Mouse (Mus musculus): ENCODE measurements around the gene 9230102O04Rik. TPM values are rescaled to one million over a fixed set of nuclear protein-coding genes. Genes with fewer than 3 reads are reported as not detected.

9230102O04Rik gene
- polyA plus RNA-seq, 1 experiment from 2014 or later = not detected

DNA sequence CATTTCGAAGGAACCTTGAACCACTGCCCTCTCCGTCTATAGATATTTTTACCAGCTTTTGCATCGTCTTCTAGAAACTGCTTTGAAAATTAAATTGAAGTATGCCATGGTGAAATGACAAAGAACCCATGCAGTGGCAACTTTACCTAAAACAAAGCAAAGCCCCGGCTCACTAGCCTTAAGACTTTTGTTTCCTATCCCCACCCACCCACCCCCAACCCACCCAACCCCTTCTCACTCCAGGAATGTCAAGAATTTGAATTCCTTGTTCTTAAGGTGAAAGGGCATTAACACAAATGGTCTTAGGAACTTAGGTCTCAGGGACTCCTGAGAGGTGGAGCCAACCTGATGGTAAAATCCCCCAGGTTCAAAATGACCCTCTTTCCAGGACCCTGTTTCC is 33.5 kb downstream of the 9230102O04Rik start:
- Histone ChIP-seq H3K27me3 (ENCODE audit: control insufficient read depth, insufficient read depth, low read depth, low read length) (no peaks in the 10 kb centered on the region), H3K27ac (ENCODE audit: low read length) (no peak overlapping the region), H3K9me3 (ENCODE audit: control insufficient read depth, low read length) (no peaks in the 10 kb centered on the region), H3K9ac (ENCODE audit: low read length) (no peak overlapping the region), H3K4me2 (ENCODE audit: low read depth, low read length) (no peak overlapping the region), H3K4me3 (ENCODE audit: low read length) (no peak overlapping the region), H3K4me1 (replicated peaks; ENCODE audit: control insufficient read depth, insufficient read depth, low read length) (no peaks in the 10 kb centered on the region), H3K36me3 (ENCODE audit: control insufficient read depth, insufficient read depth, low read length) (no peaks in the 10 kb centered on the region)
- WGBS = 46% methylated on average over 4 of the region's 4 CpGs
- no peak for ATAC-seq (ENCODE audit: low read depth)

DNA sequence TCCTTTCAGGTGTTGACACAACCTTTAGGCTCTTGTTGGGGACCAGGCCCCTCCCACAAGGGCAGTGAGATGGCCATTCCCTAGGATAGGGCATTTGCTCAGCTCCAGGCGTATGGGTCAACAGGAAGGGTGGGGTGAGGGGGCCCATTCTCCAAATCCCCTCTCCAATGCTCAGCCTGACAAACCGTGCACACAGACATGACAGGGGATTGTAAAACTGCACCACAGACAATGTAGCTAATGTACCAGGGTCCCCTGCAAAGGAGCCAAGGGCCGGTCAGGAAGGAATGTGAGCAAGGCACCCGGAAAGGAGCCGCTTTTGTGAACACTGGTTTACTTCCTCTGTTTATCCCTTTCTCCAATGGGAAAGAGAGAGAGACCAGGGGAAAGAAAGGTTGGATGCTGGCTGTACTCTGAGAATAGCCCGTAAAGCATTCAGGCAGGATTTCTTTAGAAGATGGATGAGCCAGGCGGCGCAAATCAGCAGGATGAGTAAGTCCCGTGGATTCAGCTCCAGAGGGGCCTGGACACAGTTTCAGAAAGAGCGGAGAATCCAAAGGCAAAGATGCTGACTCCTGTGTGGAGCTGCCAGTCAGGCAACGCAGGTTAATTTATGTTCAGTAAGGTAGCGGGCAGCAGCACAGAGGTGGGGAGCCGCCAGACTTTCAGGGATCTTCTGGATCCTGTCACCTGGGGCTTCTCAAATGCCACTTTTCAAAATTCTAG is 36.3 kb downstream of the 9230102O04Rik start:
- Histone ChIP-seq H3K4me2 (ENCODE audit: low read depth, low read length) (no peak overlapping the region), H3K36me3 (ENCODE audit: control insufficient read depth, insufficient read depth, low read length) (no peaks in the 10 kb centered on the region), H3K27ac (ENCODE audit: low read length) (no peak overlapping the region), H3K4me3 (ENCODE audit: low read length) (no peak overlapping the region), H3K9me3 (ENCODE audit: control insufficient read depth, low read length) (no peaks in the 10 kb centered on the region), H3K4me1 (replicated peaks; ENCODE audit: control insufficient read depth, insufficient read depth, low read length) (no peaks in the 10 kb centered on the region), H3K9ac (ENCODE audit: low read length) (no peak overlapping the region), H3K27me3 (ENCODE audit: control insufficient read depth, insufficient read depth, low read depth, low read length) (no peaks in the 10 kb centered on the region)
- 39% methylated on average over 13 of the region's 13 CpGs for WGBS
- ATAC-seq (ENCODE audit: low read depth) = peak; percentile 69

DNA sequence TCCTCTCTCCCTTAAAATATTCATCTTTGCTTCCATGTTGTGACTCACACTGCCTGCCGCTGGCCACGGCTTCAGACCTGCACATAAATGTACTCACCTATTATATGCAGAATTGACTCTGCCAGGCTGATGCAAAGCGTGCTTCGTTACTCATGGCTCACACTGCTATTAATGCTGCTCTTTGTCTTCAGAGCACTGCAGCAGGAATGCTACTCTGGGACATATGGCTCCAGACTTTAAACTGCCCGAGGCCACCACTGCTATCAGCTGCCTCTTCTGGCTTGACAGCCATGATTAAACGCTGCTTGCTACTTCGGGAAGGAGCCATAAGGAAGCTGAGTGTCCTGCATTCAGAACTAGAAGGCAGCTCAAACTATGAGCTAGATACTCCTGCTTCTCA is 54.1 kb downstream of the 9230102O04Rik start:
- no peak overlapping the region for H3K4me2 ChIP-seq (ENCODE audit: low read depth, low read length)
- no peak overlapping the region for H3K4me3 ChIP-seq (ENCODE audit: low read length)
- no peak for ATAC-seq (ENCODE audit: low read depth)
- H3K27ac ChIP-seq (ENCODE audit: low read length) = no peak overlapping the region
- H3K9ac ChIP-seq (ENCODE audit: low read length) = no peak overlapping the region
- H3K36me3 ChIP-seq (ENCODE audit: control insufficient read depth, insufficient read depth, low read length) = no peaks in the 10 kb centered on the region
- 51% methylated on average over 7 of the region's 7 CpGs for WGBS
- H3K27me3 ChIP-seq (ENCODE audit: control insufficient read depth, insufficient read depth, low read depth, low read length) = no peaks in the 10 kb centered on the region
- no peaks in the 10 kb centered on the region for H3K9me3 ChIP-seq (ENCODE audit: control insufficient read depth, low read length)
- H3K4me1 ChIP-seq (replicated peaks; ENCODE audit: control insufficient read depth, insufficient read depth, low read length) = no peaks in the 10 kb centered on the region

DNA sequence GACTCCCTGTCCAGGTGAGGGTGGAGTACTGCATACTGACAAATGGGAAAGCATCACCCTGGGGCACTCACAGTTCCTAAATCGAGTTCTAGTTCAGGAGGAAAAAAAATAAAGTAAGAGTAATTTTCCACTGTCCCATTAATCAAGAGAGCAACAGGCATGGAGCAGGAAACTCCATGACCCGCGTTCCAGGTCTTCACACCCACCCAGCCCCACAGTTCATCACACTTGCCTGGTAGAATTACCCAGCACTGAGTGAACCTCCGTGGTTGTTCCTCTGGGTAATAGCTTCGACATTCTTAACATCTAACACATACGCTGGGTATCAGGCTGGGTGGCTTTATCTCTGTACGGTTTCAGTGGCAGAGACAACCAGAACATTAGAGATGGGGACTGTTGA is 55.6 kb downstream of the 9230102O04Rik start:
- H3K4me2 ChIP-seq (ENCODE audit: low read depth, low read length) = no peak overlapping the region
- H3K9ac ChIP-seq (ENCODE audit: low read length) = no peak overlapping the region
- no peak overlapping the region for H3K27ac ChIP-seq (ENCODE audit: low read length)
- no peak overlapping the region for H3K4me3 ChIP-seq (ENCODE audit: low read length)
- WGBS = 63% methylated on average over 7 of the region's 7 CpGs
- H3K36me3 ChIP-seq (ENCODE audit: control insufficient read depth, insufficient read depth, low read length) = no peaks in the 10 kb centered on the region
- no peak for ATAC-seq (ENCODE audit: low read depth)
- no peaks in the 10 kb centered on the region for H3K27me3 ChIP-seq (ENCODE audit: control insufficient read depth, insufficient read depth, low read depth, low read length)
- no peaks in the 10 kb centered on the region for H3K4me1 ChIP-seq (replicated peaks; ENCODE audit: control insufficient read depth, insufficient read depth, low read length)
- no peaks in the 10 kb centered on the region for H3K9me3 ChIP-seq (ENCODE audit: control insufficient read depth, low read length)

Other genes starting within 250 kb of the 9230102O04Rik start
- not detected in 2 replicates for gene 4930412O13Rik, start 8.3 kb downstream of the 9230102O04Rik start, polyA plus RNA-seq (2015; fragmentation: Nextera tagmentation; extraction: Ambion mirVana)
- gene Gata3, start 494 bp upstream of the 9230102O04Rik start, polyA plus RNA-seq (2015; fragmentation: Nextera tagmentation; extraction: Ambion mirVana) = 5.0 and 5.4 TPM in 2 replicates
- gene Taf3, start 159.1 kb upstream of the 9230102O04Rik start, polyA plus RNA-seq (2015; fragmentation: Nextera tagmentation; extraction: Ambion mirVana) = 11.7 and 13.3 TPM in 2 replicates
- gene Atp5c1, start 191.0 kb upstream of the 9230102O04Rik start, polyA plus RNA-seq (2015; fragmentation: Nextera tagmentation; extraction: Ambion mirVana) = 530 and 541 TPM in 2 replicates
- 26.7 and 28.7 TPM in 2 replicates for gene Kin, start 191.1 kb upstream of the 9230102O04Rik start, polyA plus RNA-seq (2015; fragmentation: Nextera tagmentation; extraction: Ambion mirVana)
- 3.9 and 8.6 TPM in 2 replicates for gene Itih2, start 241.9 kb upstream of the 9230102O04Rik start, polyA plus RNA-seq (2015; fragmentation: Nextera tagmentation; extraction: Ambion mirVana)